Mouse (Mus musculus): ENCODE data around the gene Elavl4. TPM values are rescaled to one million over a fixed set of nuclear protein-coding genes. Genes with fewer than 3 reads are reported as not detected.

Gene Elavl4
- polyA plus RNA-seq, 1 experiment from 2014 or later: 15.1 TPM

- Histone ChIP-seq H3K4me1 (peaks cover 2% of the 10 kb centered on the region; the same call in 1 of the 2 replicates), H3K4me3 (replicated peaks) (no peak overlapping the region), H3K27me3 (no peaks in the 10 kb centered on the region), H3K27ac (no peak overlapping the region), H3K4me2 (no peak overlapping the region), H3K9ac (no peak overlapping the region), H3K9me3 (replicated peaks) (no peaks in the 10 kb centered on the region), H3K36me3 (no peaks in the 10 kb centered on the region)
- WGBS: 73% methylated on average over 10 of the region's 10 CpGs
- no peak for ATAC-seq (replicated peaks; ENCODE audit: low FRiP score)
Measured at GRCm38 (mm10) chr4:110292471-110292870, 59.2 kb downstream of the Elavl4 start.

- WGBS: 74% methylated on average over 7 of the region's 7 CpGs
- Histone ChIP-seq H3K4me1 (peaks cover 16% of the 10 kb centered on the region), H3K9ac (no peak overlapping the region), H3K27me3 (no peaks in the 10 kb centered on the region), H3K4me3 (replicated peaks) (no peak overlapping the region), H3K9me3 (replicated peaks) (no peaks in the 10 kb centered on the region), H3K36me3 (no peaks in the 10 kb centered on the region), H3K27ac (no peak overlapping the region), H3K4me2 (no peak overlapping the region)
- ATAC-seq (replicated peaks; ENCODE audit: low FRiP score): no peak
Measured at GRCm38 (mm10) chr4:110290544-110291095, 61.1 kb downstream of the Elavl4 start.

GRCm38 (mm10) chr4:110290056-110290455 lies 61.7 kb downstream of the Elavl4 start:
- H3K9ac ChIP-seq: no peak overlapping the region
- H3K4me2 ChIP-seq: no peak overlapping the region
- no peaks in the 10 kb centered on the region for H3K27me3 ChIP-seq
- H3K27ac ChIP-seq: no peak overlapping the region
- H3K4me1 ChIP-seq: peaks cover 16% of the 10 kb centered on the region
- no peak for ATAC-seq (replicated peaks; ENCODE audit: low FRiP score)
- no peaks in the 10 kb centered on the region for H3K9me3 ChIP-seq (replicated peaks)
- no peak overlapping the region for H3K4me3 ChIP-seq (replicated peaks)
- H3K36me3 ChIP-seq: no peaks in the 10 kb centered on the region
- WGBS: 74% methylated on average over 12 of the region's 12 CpGs

GRCm38 (mm10) chr4:110287412-110288067 lies 64.2 kb downstream of the Elavl4 start:
- 14% methylated on average over 11 of the region's 11 CpGs for WGBS
- no peaks in the 10 kb centered on the region for H3K9me3 ChIP-seq (replicated peaks)
- H3K36me3 ChIP-seq: no peaks in the 10 kb centered on the region
- peak overlapping the region; percentile 53 for H3K4me2 ChIP-seq
- 0 out of 2 replicates have a peak overlapping the region, but pooled peaks have one; percentile 1 for H3K4me3 ChIP-seq (replicated peaks)
- no peak overlapping the region for H3K9ac ChIP-seq
- no peak overlapping the region for H3K27ac ChIP-seq
- H3K27me3 ChIP-seq: no peaks in the 10 kb centered on the region
- ATAC-seq (replicated peaks; ENCODE audit: low FRiP score): peak; percentile 34; the same call in 1 of the 2 replicates
- H3K4me1 ChIP-seq: peaks cover 16% of the 10 kb centered on the region

GRCm38 (mm10) chr4:110286841-110287240 lies 64.9 kb downstream of the Elavl4 start:
- peaks cover 16% of the 10 kb centered on the region for H3K4me1 ChIP-seq
- H3K27me3 ChIP-seq: no peaks in the 10 kb centered on the region
- H3K4me3 ChIP-seq (replicated peaks): peak overlapping the region; percentile 33
- no peaks in the 10 kb centered on the region for H3K9me3 ChIP-seq (replicated peaks)
- 25% methylated on average over 7 of the region's 7 CpGs for WGBS
- 0 out of 2 replicates have a peak overlapping the region, but pooled peaks have one; percentile 4 for H3K9ac ChIP-seq
- peak overlapping the region; percentile 53 for H3K4me2 ChIP-seq
- no peak; the same call in 1 of the 2 replicates for ATAC-seq (replicated peaks; ENCODE audit: low FRiP score)
- H3K36me3 ChIP-seq: no peaks in the 10 kb centered on the region
- H3K27ac ChIP-seq: peak overlapping the region; percentile 24; the same call in 1 of the 2 replicates

GRCm38 (mm10) chr4:110286371-110286781 lies 65.3 kb downstream of the Elavl4 start:
- H3K9me3 ChIP-seq (replicated peaks): no peaks in the 10 kb centered on the region
- no peaks in the 10 kb centered on the region for H3K36me3 ChIP-seq
- peak; percentile 83 for ATAC-seq (replicated peaks; ENCODE audit: low FRiP score)
- H3K27ac ChIP-seq: peak overlapping the region; percentile 24; the same call in 1 of the 2 replicates
- no peak overlapping the region for H3K9ac ChIP-seq
- H3K4me3 ChIP-seq (replicated peaks): peak overlapping the region; percentile 33
- H3K4me2 ChIP-seq: peak overlapping the region; percentile 53
- H3K4me1 ChIP-seq: peaks cover 16% of the 10 kb centered on the region
- WGBS: 3% methylated on average over 9 of the region's 9 CpGs
- no peaks in the 10 kb centered on the region for H3K27me3 ChIP-seq

- H3K4me3 ChIP-seq (replicated peaks): peak overlapping the region; percentile 33
- no peak overlapping the region for H3K9ac ChIP-seq
- H3K4me2 ChIP-seq: peak overlapping the region; percentile 53
- 10% methylated on average over 15 of the region's 15 CpGs for whole genome bisulfite sequencing
- peak; percentile 78 for ATAC-seq (replicated peaks; ENCODE audit: low FRiP score)
- no peaks in the 10 kb centered on the region for H3K9me3 ChIP-seq (replicated peaks)
- peak overlapping the region; percentile 29; the same call in 1 of the 2 replicates for H3K27ac ChIP-seq
- no peaks in the 10 kb centered on the region for H3K27me3 ChIP-seq
- no peaks in the 10 kb centered on the region for H3K36me3 ChIP-seq
- H3K4me1 ChIP-seq: peaks cover 16% of the 10 kb centered on the region
Measured at GRCm38 (mm10) chr4:110285346-110286330, 66.1 kb downstream of the Elavl4 start.

GRCm38 (mm10) chr4:110284446-110284845 lies 67.3 kb downstream of the Elavl4 start:
- Histone ChIP-seq H3K4me3 (replicated peaks) (no peak overlapping the region), H3K27ac (no peak overlapping the region), H3K4me2 (peak overlapping the region; percentile 53; the same call in 1 of the 2 replicates), H3K9me3 (replicated peaks) (no peaks in the 10 kb centered on the region), H3K27me3 (no peaks in the 10 kb centered on the region), H3K9ac (no peak overlapping the region), H3K4me1 (peaks cover 16% of the 10 kb centered on the region), H3K36me3 (no peaks in the 10 kb centered on the region)
- ATAC-seq (replicated peaks; ENCODE audit: low FRiP score): no peak
- 67% methylated on average over 3 of the region's 3 CpGs for WGBS

- Histone ChIP-seq H3K9ac (no peak overlapping the region), H3K4me3 (replicated peaks) (no peak overlapping the region), H3K27me3 (no peaks in the 10 kb centered on the region), H3K27ac (no peak overlapping the region), H3K36me3 (no peaks in the 10 kb centered on the region), H3K9me3 (replicated peaks) (no peaks in the 10 kb centered on the region), H3K4me1 (no peaks in the 10 kb centered on the region), H3K4me2 (no peak overlapping the region)
- no peak for ATAC-seq (replicated peaks; ENCODE audit: low FRiP score)
- WGBS: 31% methylated on average over 4 of the region's 4 CpGs
Measured at GRCm38 (mm10) chr4:110270046-110270445, 81.7 kb downstream of the Elavl4 start.

GRCm38 (mm10) chr4:110266804-110267575 lies 84.7 kb downstream of the Elavl4 start:
- Histone ChIP-seq H3K27me3 (no peaks in the 10 kb centered on the region), H3K4me1 (no peaks in the 10 kb centered on the region), H3K9ac (no peak overlapping the region), H3K27ac (no peak overlapping the region), H3K4me3 (replicated peaks) (no peak overlapping the region), H3K4me2 (no peak overlapping the region), H3K9me3 (replicated peaks) (no peaks in the 10 kb centered on the region), H3K36me3 (no peaks in the 10 kb centered on the region)
- no peak for ATAC-seq (replicated peaks; ENCODE audit: low FRiP score)
- WGBS: 70% methylated on average over 9 of the region's 9 CpGs

GRCm38 (mm10) chr4:110264345-110264943 lies 87.3 kb downstream of the Elavl4 start:
- no peak overlapping the region for H3K4me3 ChIP-seq (replicated peaks)
- H3K27ac ChIP-seq: no peak overlapping the region
- no peak overlapping the region for H3K4me2 ChIP-seq
- ATAC-seq (replicated peaks; ENCODE audit: low FRiP score): no peak
- WGBS: 34% methylated on average over 8 of the region's 8 CpGs
- no peaks in the 10 kb centered on the region for H3K27me3 ChIP-seq
- no peak overlapping the region for H3K9ac ChIP-seq
- H3K9me3 ChIP-seq (replicated peaks): no peaks in the 10 kb centered on the region
- H3K4me1 ChIP-seq: no peaks in the 10 kb centered on the region
- no peaks in the 10 kb centered on the region for H3K36me3 ChIP-seq

Data from kidney, embryonic 15.5 days (tissue).